Mouse (Mus musculus): ENCODE measurements at regions not wholly inside any gene's neighbourhood (a gene's known extent, or its start where the extent isn't known, plus 50 kb on each side); places are given as distances from the start of the nearest gene placed in this dataset.
A peak's percentile ranks its signal among the peaks of the same experiment; 100 is the strongest.

DNA sequence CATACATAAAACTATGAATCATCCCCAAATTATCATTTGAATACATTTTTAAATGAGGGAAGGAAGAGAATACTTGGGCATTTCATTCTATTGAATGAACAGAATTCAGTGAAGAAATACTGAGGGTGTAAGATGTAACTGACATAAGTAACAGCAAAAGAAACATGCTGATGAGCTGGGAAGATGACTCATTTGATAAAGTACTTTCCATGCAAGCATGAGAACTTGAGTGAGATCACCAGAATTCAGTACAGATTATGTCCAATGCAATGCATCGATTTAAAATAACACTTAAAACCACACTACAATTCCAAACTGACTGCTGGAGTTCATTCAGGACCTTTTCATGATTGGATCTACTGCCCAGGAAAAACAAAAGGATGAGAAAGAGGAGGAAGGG, 3467.1 kb upstream of the Gm7489 start:
- Histone ChIP-seq H3K9me3 (ENCODE audit: control insufficient read depth, low read length) (no peaks in the 10 kb centered on the region), H3K27me3 (ENCODE audit: control insufficient read depth, insufficient read depth, low read length) (no peaks in the 10 kb centered on the region), H3K4me2 (ENCODE audit: low read depth) (no peak overlapping the region), H3K27ac (no peak overlapping the region), H3K9ac (replicated peaks) (no peak overlapping the region), H3K4me1 (replicated peaks; ENCODE audit: control insufficient read depth in 2 of 2, insufficient read depth in 2 of 2, low read length in 1 of 2) (no peaks in the 10 kb centered on the region), H3K36me3 (replicated peaks; ENCODE audit: control insufficient read depth, insufficient read depth, low read depth) (no peaks in the 10 kb centered on the region), H3K4me3 (ENCODE audit: insufficient read depth in 1 of 2, low read depth in 2 of 2, low read length in 2 of 2) (no peak overlapping the region)
- TF ChIP-seq CTCF (IDR thresholded peaks at IDR 0.05; ENCODE audit: low read depth): no peak
- TF ChIP-seq EP300 (IDR thresholded peaks at IDR 0.05; ENCODE audit: low read depth): no peak
- 52% methylated on average over 1 of the region's 1 CpGs for WGBS (ENCODE audit: insufficient replicate concordance)
- ATAC-seq (ENCODE audit: insufficient read depth): no peak
- DNase-seq (ENCODE audit: low read depth in 3 of 3, low spot score in 3 of 3): no peak

DNA sequence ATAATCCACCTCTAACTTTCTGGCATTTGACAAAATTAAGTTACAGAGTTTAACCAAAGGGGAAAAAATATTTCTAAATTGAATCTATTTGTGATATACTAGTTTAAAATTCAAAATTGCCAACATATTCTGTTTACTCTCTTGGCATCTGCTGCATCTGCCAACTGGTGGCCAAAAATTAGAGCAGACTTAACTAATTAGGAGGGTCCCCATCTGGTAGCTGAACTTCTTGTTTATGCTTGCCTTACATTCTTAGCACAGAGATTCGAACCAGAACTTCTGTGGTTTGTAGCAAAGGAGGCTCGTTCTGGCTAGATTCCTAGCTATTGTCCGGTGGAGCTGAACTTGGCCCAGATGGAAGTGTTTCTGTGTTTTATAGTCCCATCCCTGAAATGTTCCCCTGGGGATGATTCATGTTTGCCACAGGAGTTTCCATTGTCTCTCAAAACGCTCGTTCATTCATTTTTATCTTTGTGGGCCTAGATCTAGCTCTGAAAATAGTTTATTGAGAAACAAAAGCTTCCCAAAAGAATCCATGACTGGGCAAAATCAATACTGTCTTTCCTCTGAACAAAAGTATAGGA, 3461.5 kb upstream of the Gm7489 start:
- Histone ChIP-seq H3K4me2 (ENCODE audit: low read depth) (no peak overlapping the region), H3K27me3 (ENCODE audit: control insufficient read depth, insufficient read depth, low read length) (no peaks in the 10 kb centered on the region), H3K27ac (no peak overlapping the region), H3K9me3 (ENCODE audit: control insufficient read depth, low read length) (no peaks in the 10 kb centered on the region), H3K4me3 (ENCODE audit: insufficient read depth in 1 of 2, low read depth in 2 of 2, low read length in 2 of 2) (no peak overlapping the region), H3K9ac (replicated peaks) (no peak overlapping the region), H3K4me1 (replicated peaks; ENCODE audit: control insufficient read depth in 2 of 2, insufficient read depth in 2 of 2, low read length in 1 of 2) (no peaks in the 10 kb centered on the region), H3K36me3 (replicated peaks; ENCODE audit: control insufficient read depth, insufficient read depth, low read depth) (no peaks in the 10 kb centered on the region)
- DNase-seq (ENCODE audit: low read depth in 3 of 3, low spot score in 3 of 3) (no peak), ATAC-seq (ENCODE audit: insufficient read depth) (no peak)
- WGBS (ENCODE audit: insufficient replicate concordance): 56% methylated on average over 5 of the region's 5 CpGs
- TF ChIP-seq CTCF (IDR thresholded peaks at IDR 0.05; ENCODE audit: low read depth): no peak
- no peak for TF ChIP-seq EP300 (IDR thresholded peaks at IDR 0.05; ENCODE audit: low read depth)

DNA sequence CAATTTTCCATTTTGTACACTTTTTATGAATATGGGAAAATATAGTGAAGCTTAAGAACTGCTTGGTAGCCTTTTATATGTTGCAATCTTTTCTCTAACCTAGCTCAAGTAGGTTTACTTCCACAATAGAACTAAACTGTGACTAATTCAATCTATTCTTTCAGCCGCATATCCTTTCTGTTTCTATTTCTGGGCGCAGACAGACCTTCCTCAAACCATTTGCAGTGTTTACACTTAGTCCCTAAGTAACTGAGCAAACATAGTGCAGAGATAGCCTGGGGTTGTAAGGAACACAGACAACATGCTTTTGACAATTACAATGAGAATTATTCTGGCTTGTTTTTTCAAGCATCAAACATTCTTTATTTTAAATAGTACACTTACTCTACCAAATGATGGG, 3435.1 kb upstream of the Gm7489 start:
- no peak for ATAC-seq (ENCODE audit: insufficient read depth)
- TF ChIP-seq EP300 (IDR thresholded peaks at IDR 0.05; ENCODE audit: low read depth): no peak
- no peak for TF ChIP-seq CTCF (IDR thresholded peaks at IDR 0.05; ENCODE audit: low read depth)
- WGBS (ENCODE audit: insufficient replicate concordance): 45% methylated on average over 2 of the region's 2 CpGs

DNA sequence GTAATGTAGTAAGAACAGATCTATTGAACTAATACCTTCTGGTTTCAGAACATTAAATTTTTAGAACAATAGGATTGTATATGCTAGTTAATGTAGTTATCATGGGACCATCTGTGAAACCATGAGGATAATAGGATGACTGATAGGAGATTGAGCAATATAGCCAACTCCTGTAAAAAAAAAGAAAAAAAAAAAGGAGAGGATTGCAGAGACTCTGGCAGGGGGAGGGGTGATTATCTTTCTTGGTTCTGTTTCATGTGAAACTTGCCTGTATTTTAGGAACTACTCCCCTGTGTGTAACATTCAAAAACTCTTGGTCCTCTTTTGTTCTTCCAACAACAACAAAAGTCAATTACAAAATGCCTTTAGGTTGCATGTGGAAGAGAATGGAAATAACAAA, 3412.1 kb upstream of the Gm7489 start:
- Histone ChIP-seq H3K4me3 (ENCODE audit: insufficient read depth in 1 of 2, low read depth in 2 of 2, low read length in 2 of 2) (no peak overlapping the region), H3K9ac (replicated peaks) (no peak overlapping the region), H3K27ac (no peak overlapping the region), H3K27me3 (ENCODE audit: control insufficient read depth, insufficient read depth, low read length) (no peaks in the 10 kb centered on the region), H3K9me3 (ENCODE audit: control insufficient read depth, low read length) (no peaks in the 10 kb centered on the region), H3K4me2 (ENCODE audit: low read depth) (no peak overlapping the region), H3K4me1 (replicated peaks; ENCODE audit: control insufficient read depth in 2 of 2, insufficient read depth in 2 of 2, low read length in 1 of 2) (no peaks in the 10 kb centered on the region), H3K36me3 (replicated peaks; ENCODE audit: control insufficient read depth, insufficient read depth, low read depth) (no peaks in the 10 kb centered on the region)
- TF ChIP-seq EP300 (IDR thresholded peaks at IDR 0.05; ENCODE audit: low read depth) (no peak), CTCF (IDR thresholded peaks at IDR 0.05; ENCODE audit: low read depth) (no peak)
- ATAC-seq (ENCODE audit: insufficient read depth) (no peak), DNase-seq (ENCODE audit: low read depth in 3 of 3, low spot score in 3 of 3) (no peak)

More for the DNA sequence above, 3435.1 kb upstream of the Gm7489 start:
- H3K9me3 ChIP-seq (ENCODE audit: control insufficient read depth, low read length): no peaks in the 10 kb centered on the region
- H3K4me1 ChIP-seq (replicated peaks; ENCODE audit: control insufficient read depth in 2 of 2, insufficient read depth in 2 of 2, low read length in 1 of 2): no peaks in the 10 kb centered on the region
- H3K36me3 ChIP-seq (replicated peaks; ENCODE audit: control insufficient read depth, insufficient read depth, low read depth): no peaks in the 10 kb centered on the region
- no peak overlapping the region for H3K9ac ChIP-seq (replicated peaks)
- no peak overlapping the region for H3K4me3 ChIP-seq (ENCODE audit: insufficient read depth in 1 of 2, low read depth in 2 of 2, low read length in 2 of 2)
- DNase-seq (ENCODE audit: low read depth in 3 of 3, low spot score in 3 of 3): no peak
- no peak overlapping the region for H3K4me2 ChIP-seq (ENCODE audit: low read depth)
- no peaks in the 10 kb centered on the region for H3K27me3 ChIP-seq (ENCODE audit: control insufficient read depth, insufficient read depth, low read length)
- H3K27ac ChIP-seq: no peak overlapping the region

DNA sequence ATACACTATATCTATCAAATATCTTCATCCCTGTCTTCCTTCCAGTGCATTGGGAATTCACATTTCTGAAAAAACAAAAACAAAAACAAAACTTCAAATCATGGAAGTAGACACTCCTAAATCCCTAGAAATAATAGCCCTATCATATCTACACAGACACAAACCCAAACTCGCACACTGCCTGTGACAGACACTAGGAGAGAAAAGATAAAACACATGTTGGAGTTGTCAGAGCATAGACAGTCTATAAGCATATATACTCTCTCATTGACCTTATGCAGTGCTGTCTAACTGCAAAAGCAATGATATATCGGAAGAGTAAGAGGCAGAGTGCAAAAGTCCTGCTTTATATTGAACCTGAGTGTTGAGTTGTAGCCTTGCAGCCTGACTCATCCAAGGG, 3386.0 kb upstream of the Gm7489 start:
- WGBS (ENCODE audit: insufficient replicate concordance): 26% methylated on average over 2 of the region's 2 CpGs

More for the DNA sequence above, 3386.0 kb upstream of the Gm7489 start:
- Histone ChIP-seq H3K36me3 (replicated peaks; ENCODE audit: control insufficient read depth, insufficient read depth, low read depth) (no peaks in the 10 kb centered on the region), H3K9me3 (ENCODE audit: control insufficient read depth, low read length) (no peaks in the 10 kb centered on the region), H3K4me3 (ENCODE audit: insufficient read depth in 1 of 2, low read depth in 2 of 2, low read length in 2 of 2) (no peak overlapping the region), H3K9ac (replicated peaks) (no peak overlapping the region), H3K4me2 (ENCODE audit: low read depth) (no peak overlapping the region), H3K4me1 (replicated peaks; ENCODE audit: control insufficient read depth in 2 of 2, insufficient read depth in 2 of 2, low read length in 1 of 2) (peaks cover 0 to 3% of the 10 kb centered on the region in 2 experiments; a peak in 2 of 4 replicates), H3K27ac (no peak overlapping the region), H3K27me3 (ENCODE audit: control insufficient read depth, insufficient read depth, low read length) (no peaks in the 10 kb centered on the region)
- TF ChIP-seq EP300 (IDR thresholded peaks at IDR 0.05; ENCODE audit: low read depth) (peak; percentile 13; the same call in 1 of the 2 replicates), CTCF (IDR thresholded peaks at IDR 0.05; ENCODE audit: low read depth) (no peak)
- ATAC-seq (ENCODE audit: insufficient read depth) (peak; percentile 51; the same call in 1 of the 2 replicates), DNase-seq (ENCODE audit: low read depth in 3 of 3, low spot score in 3 of 3) (peak in 1 of 3 experiments; percentile 14)

All from liver, embryonic 14.5 days (tissue).